Mouse (Mus musculus) frontal cortex, postnatal 36 days (tissue): ENCODE data around the gene Gm10318.

Experiments used
- DNase-seq, 2 experiments: peaks; one replicate each; pipeline ENCODE4 v3.0.0; 2022; ENCODE audit warnings: low spot score in 2 of 2

Gene Gm10318

GRCm38 (mm10) chr10:77852559-77852958, at the start of gene Gm10318:
TSS of gene Gm10318 (plus strand) at chr10:77852859.
- DNase-seq: no peak

DNA sequence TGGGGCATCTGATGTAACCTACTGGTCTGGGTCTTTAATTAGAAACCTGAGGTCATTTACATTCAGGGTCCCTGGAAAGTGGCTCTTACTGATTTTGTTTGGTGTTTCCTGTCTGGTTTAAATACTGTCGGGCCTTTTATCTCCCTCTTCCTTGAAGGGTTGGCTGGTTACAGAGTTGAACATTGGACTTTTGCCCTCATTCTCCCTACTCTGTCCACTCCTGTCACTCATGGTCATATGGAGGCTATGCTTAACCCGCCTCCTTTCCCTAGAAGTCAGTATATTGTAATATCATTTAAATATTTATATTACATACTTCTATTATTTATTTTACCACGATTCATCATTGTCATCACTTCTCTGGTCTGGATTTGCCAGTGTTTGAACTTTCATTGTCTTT, 48.6 kb upstream of the Gm10318 start:
- DNase-seq: no peak

- no peak for DNase-seq
Measured at GRCm38 (mm10) chr10:77811743-77812142, 40.9 kb upstream of the Gm10318 start, which contains the start of gene Gm9507. TSS of gene Gm9507 (minus strand) at chr10:77811843.

DNA sequence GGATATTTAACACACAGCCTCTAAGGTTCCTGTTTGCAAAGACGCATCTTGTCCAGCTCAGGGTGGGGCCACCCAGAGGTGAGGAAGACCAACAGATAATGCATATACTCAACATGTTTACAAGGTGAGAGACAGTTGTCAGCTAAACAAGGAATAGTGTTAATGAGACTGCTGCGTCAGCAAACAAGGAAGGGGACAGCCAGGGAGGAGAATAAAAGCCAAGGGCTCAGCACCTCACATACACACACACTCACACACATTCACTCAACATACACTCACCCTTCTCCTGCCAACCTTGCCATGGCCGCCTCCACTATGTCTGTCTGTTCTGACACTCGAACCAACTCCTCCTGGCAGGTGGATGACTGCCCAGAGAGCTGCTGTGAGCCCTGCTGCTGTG, 38.3 kb upstream of the Gm10318 start, which contains the start of gene Gm2696:
Gene Gm2696 (plus strand): TSS at position 301 of the 400 bp plus-strand sequence.
- DNase-seq: no peak

DNA sequence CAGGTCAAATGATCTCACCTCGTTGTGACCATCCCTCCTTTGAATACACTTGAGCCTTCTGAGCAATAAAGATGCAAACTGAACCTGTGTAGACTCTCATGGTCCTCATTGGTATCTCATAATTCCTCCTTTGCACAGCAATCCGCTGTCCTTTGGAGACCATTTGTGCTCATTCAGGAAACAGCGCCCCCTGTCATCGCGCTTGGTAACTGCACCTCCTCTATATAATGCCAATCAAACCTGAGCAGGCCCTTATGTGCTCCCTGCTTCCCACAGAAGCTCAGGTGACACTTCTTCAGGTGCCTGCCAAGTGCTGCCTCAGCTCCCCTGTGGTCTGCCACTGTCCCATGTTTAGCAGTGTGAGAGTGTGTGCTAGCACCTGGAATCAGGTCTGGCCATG, 37.1 kb upstream of the Gm10318 start:
- DNase-seq: no peak

GRCm38 (mm10) chr10:77818523-77818922, 34.1 kb upstream of the Gm10318 start:
- DNase-seq: no peak

DNA sequence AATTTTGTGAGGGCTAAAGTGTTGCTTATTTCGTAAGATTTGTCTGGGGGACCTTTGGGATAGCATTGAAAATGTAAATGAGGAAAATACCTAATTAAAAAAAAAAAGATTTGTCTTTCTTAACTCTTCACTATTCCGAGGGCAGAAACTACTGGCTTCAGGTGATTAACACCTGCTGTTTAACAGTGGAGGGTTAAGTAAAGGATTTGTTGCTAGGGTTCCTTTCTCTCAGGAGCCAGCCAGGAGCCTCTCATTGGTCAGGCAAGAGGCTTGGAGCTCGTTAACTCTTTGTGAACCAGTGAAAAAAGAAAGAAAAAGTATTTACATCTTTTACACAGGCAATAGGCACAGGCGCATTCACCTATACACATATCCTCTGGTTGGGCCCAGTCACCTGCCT, 33.5 kb upstream of the Gm10318 start:
- no peak for DNase-seq

DNA sequence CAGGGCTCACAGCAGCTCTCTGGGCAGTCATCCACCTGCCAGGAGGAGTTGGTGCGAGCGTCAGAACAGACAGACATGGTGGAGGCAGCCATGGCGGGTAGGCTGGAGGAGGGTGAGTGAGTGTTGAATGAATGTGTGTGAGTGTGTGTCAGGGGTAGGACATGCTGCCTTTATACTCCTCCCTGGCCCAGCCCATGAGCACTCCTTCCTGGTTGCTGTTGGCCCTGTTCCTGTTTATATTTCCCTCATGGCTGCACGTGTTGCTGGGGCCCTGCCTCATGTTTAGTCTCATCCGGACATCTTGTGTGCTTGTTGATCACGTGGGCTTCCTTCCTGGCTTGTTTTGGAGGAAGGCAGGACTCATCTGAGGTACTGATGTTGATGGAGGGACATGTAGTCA, 25.7 kb upstream of the Gm10318 start, which contains the start of gene Krtap10-4:
Gene Krtap10-4 (minus strand): TSS at position 145 of the 400 bp plus-strand sequence.
- DNase-seq: no peak

DNA sequence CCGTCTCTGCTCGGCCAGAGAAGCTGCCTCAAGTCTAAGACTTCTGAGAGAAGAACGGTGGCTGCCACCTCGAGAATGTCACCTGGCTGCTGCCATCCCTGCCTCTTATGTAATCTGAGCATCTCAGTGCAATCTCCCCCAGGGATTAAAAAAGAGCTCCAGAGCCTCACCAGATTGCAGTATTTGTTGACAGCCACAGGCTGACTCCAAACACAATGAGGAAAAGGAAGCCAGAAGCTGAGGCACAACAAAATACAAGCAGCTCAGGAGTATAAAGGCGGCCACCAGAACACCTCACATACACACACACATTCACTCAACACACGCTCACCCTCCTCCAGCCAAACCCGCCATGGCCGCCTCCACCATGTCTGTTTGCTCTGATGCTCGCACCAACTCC, 17.0 kb upstream of the Gm10318 start, which contains the start of gene Krtap10-10:
Gene Krtap10-10 (plus strand): TSS at position 301 of the 400 bp plus-strand sequence.
- peak; percentile 15 to 31 for DNase-seq

DNA sequence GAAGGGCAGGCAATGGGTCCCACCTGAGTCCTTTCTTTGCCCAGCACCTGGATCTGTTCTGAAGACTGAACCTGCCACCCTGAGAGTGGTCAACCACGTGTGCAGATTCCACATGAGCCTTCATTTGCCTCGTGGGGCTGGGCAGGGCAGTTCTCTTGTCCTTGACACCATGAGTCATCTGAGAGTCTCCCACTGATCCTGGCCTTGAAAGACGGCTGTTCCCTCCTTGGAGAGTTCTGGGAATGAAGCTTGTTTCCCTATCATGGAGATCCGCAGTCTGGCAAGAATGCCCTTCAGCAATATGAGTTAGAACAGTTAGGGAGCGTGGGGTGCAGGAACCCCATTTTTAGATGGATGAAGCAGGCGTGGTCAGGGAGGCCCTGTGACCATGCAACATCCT, 13.7 kb upstream of the Gm10318 start:
- no peak for DNase-seq

- DNase-seq: no peak
Measured at GRCm38 (mm10) chr10:77846503-77846902, 6.2 kb upstream of the Gm10318 start, which contains the start of gene Gm36176. TSS of gene Gm36176 (plus strand) at chr10:77846803.

GRCm38 (mm10) chr10:77846961-77847360, 5.7 kb upstream of the Gm10318 start:
- no peak for DNase-seq

GRCm38 (mm10) chr10:77847538-77847937, 5.1 kb upstream of the Gm10318 start:
- DNase-seq: no peak

GRCm38 (mm10) chr10:77861675-77862074, 9.0 kb downstream of the Gm10318 start, which contains the start of gene Gm3285:
TSS of gene Gm3285 (plus strand) at chr10:77861975.
- DNase-seq: no peak

DNA sequence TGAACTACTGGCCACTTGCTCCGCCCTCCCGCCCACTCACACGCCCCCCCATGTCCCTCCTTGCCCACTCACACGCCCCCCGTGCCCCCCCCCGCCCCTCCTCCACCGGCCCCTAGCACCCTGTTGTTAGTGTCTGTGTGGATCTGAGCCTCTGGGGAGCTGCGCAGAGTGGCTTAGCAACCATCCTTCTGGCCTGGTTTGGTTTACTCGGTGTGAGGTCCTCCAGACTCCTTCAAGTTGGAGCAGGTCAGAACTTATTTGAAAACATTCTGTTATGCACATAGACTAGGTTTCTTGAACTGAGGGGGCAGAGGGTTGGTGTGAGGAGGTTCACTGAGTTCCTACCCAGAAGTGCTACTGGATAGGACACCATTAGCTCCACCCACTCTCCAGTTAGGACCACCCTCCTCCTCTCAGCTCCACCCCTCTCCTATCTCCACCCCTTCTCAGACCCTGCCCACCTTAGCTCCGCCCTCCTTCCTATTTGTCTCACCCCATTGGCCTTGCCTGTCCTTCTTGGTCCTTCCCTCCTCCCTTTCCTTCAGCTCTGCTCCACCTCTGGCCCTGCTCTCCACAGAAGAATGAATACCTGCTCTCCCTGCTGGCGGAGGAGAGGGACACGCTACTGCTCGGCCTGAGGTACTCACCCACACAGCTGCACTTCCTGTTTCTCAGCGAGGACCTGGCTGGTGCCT, 11.6 kb downstream of the Gm10318 start:
- no peak for DNase-seq

DNA sequence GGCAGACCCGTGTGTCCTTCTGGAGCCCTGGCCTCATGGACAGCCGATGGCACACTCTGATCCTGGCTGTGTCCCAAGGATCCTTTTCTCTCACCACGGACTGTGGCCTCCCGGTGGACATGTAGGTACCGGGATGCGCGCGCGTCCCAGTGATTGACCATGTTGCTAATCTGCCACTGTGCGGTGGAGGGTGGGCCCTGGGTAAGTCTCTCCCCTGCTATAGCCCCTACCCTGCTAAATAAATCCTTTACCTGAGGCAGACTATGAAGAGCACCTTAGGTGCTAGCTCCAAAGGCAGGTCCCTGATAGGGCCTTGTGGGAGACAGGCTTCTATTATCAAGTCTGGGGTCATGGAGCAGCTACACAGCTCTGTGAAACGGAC, 12.1 kb downstream of the Gm10318 start:
- DNase-seq: no peak

DNA sequence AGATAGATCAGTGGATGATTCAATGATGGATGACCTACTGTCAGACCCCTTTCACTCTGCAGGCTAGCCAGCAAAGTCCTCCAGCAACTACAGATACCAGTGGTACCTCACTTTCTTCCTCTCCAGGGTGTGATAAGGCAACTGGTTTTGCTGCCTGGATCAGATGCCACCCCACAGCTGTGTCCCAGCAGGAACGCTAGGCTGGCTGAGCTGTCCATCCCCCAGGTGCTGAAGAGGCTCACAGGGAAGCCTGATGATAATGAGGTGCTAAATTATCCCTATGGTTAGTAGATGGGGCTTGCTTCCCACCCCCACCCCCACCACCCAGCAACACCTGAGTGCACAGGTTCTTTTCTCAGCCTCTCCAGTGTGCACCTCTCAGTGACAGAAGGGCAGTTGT, 14.9 kb downstream of the Gm10318 start:
- DNase-seq: no peak

- no peak for DNase-seq
Measured at GRCm38 (mm10) chr10:77869651-77870050, 17.0 kb downstream of the Gm10318 start.

DNA sequence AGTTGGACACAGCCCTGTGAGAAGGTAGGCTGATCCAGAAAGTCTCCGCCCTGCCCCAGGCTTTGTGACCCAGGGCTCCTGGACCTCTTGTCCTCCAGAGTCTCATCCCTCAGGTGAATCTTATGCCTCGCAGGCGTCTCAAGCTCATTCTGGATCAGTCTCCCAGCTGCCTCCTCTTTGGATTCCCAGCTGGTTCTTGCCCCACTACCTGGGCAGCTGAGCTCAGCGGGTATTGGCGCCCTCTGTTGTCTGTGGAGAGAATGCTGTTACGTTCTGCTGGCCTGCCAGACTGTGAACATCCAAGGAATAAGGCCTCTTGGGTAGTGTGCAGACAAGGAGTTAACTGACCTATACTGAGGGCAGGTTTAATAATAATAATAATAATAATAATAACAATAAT, 26.3 kb downstream of the Gm10318 start:
- peak; percentile 30 to 48 for DNase-seq

DNA sequence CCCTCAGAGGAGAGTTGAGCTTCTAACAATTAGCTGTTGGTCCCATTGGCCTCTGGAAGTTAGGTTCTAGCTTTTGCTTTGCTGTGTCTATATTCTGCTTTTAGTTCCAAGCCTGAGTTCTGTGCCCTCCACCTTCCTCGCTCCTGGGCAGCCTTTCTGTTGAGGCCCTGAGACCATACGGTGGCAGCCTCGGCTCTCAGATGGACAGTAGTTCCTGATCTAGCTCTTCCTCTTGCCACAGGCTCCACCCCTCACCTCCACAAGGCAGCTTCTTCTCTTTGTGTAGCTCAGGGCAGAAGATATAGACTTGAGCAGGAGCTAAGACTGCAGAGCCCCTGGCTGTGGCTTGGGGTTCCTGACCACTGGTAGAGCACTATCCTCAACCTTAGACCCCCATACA, 27.6 kb downstream of the Gm10318 start:
- no peak for DNase-seq

- DNase-seq: no peak
Measured at GRCm38 (mm10) chr10:77882553-77882952, 29.9 kb downstream of the Gm10318 start.

GRCm38 (mm10) chr10:77886007-77886747, 33.5 kb downstream of the Gm10318 start:
- DNase-seq: no peak
